In the genomic region with DNA sequence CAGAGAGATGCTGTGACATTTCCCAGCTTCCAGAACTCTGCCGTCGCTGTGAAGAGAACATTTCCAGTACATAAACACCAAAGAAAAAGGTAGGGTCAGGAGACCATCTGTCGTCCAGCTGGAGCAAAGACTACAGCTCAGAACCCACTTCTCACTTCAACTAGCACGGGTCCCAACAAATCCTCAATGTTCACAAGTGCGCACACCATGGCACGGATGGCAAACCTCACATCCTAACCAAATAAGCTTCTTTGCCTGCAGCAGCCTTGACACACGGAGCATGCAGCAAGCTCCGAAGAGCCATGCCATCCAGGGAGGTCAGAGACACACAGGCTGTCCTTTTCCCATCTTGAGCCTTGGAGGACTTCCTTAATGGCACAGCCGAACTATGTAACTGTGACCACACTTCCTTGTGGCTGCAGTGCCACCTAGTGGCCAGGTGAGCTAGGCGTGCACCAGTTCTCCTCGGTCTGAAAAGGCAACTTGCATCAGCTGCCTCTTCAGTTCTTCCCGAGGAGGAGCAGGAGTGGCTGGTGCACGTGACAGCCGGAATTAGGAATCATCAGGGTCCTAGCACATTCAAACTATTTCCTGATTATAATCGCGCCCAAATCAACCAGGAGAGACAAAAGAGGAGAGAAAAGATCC, we compare ENCODE assay signal across 8 mouse cellular contexts.
A peak's percentile ranks its signal among the peaks of the same experiment; 100 is the strongest.
DNase-seq lines count a peak whose midpoint lies in the region; ATAC-seq and TF ChIP-seq lines count a peak whose summit lies in the region.

No protein-coding gene starts in this region.

- DNase-seq in heart, adult 11 months: peak; percentile 90
- DNase-seq in embryonic facial prominence, embryonic 10.5 days (ENCODE audit: low spot score): peak; percentile 87
- DNase-seq in kidney, adult 2 months: peak; percentile 85
- DNase-seq in limb, embryonic 10.5 days (ENCODE audit: low spot score): peak; percentile 91
- peak; percentile 33 to 70 for DNase-seq in spleen, adult 18-20 months

- ATAC-seq in heart, embryonic 11.5 days (replicated peaks; ENCODE audit: insufficient number of reproducible peaks, low FRiP score, low TSS enrichment): no peak
- peak; percentile 99 for ATAC-seq in granulocyte monocyte progenitor cell, adult 5-6 weeks (replicated peaks; ENCODE audit: poor library complexity, severe bottlenecking)
- peak; percentile 93 for ATAC-seq in midbrain, embryonic 15.5 days (replicated peaks)

- no peaks in the 10 kb centered on the region for H3K36me3 ChIP-seq in heart, embryonic 11.5 days (ENCODE audit: control insufficient read depth, insufficient read depth, low read length)
- no peaks in the 10 kb centered on the region for H3K36me3 ChIP-seq in embryonic facial prominence, embryonic 10.5 days (replicated peaks)
- H3K36me3 ChIP-seq in kidney, adult 2 months (ENCODE audit: control insufficient read depth, insufficient read depth, low read length): no peaks in the 10 kb centered on the region
- H3K36me3 ChIP-seq in limb, embryonic 10.5 days: no peaks in the 10 kb centered on the region
- no peaks in the 10 kb centered on the region for H3K36me3 ChIP-seq in midbrain, embryonic 15.5 days (replicated peaks)

- no peaks in the 10 kb centered on the region for H3K9me3 ChIP-seq in heart, embryonic 11.5 days (replicated peaks; ENCODE audit: control insufficient read depth, low read length)
- no peaks in the 10 kb centered on the region for H3K9me3 ChIP-seq in embryonic facial prominence, embryonic 10.5 days
- H3K9me3 ChIP-seq in limb, embryonic 10.5 days (replicated peaks): no peaks in the 10 kb centered on the region
- H3K9me3 ChIP-seq in midbrain, embryonic 15.5 days: no peaks in the 10 kb centered on the region

- H3K27me3 ChIP-seq in heart, embryonic 11.5 days (ENCODE audit: control insufficient read depth, insufficient read depth, low read length): no peaks in the 10 kb centered on the region
- no peaks in the 10 kb centered on the region for H3K27me3 ChIP-seq in embryonic facial prominence, embryonic 10.5 days (replicated peaks; ENCODE audit: low read depth, poor library complexity, severe bottlenecking)
- H3K27me3 ChIP-seq in kidney, adult 2 months (replicated peaks; ENCODE audit: control insufficient read depth, insufficient read depth, low read length): no peaks in the 10 kb centered on the region
- H3K27me3 ChIP-seq in limb, embryonic 10.5 days (ENCODE audit: low read depth, poor library complexity, severe bottlenecking): 0 out of 2 replicates have a peak, but pooled peaks cover 6% of the 10 kb centered on the region
- H3K27me3 ChIP-seq in midbrain, embryonic 15.5 days (replicated peaks): no peaks in the 10 kb centered on the region

- TF ChIP-seq CTCF in kidney, adult 2 months (conservative IDR thresholded peaks at IDR 0.05; ENCODE audit: insufficient read depth, insufficient read length, low read depth, low read length): peak; percentile 99

- H3K4me3 ChIP-seq in heart, embryonic 11.5 days (ENCODE audit: low read depth, low read length): no peak overlapping the region
- no peak overlapping the region for H3K4me3 ChIP-seq in embryonic facial prominence, embryonic 10.5 days
- H3K4me3 ChIP-seq in kidney, adult 2 months (ENCODE audit: insufficient read depth, low read depth, low read length): no peak overlapping the region
- no peak overlapping the region for H3K4me3 ChIP-seq in limb, embryonic 10.5 days
- H3K4me3 ChIP-seq in midbrain, embryonic 15.5 days: no peak overlapping the region

- no peak overlapping the region for H3K4me2 ChIP-seq in heart, embryonic 11.5 days
- H3K4me2 ChIP-seq in midbrain, embryonic 15.5 days: no peak overlapping the region

- H3K4me1 ChIP-seq in heart, embryonic 11.5 days (ENCODE audit: control insufficient read depth, insufficient read depth, low read length): no peaks in the 10 kb centered on the region
- H3K4me1 ChIP-seq in embryonic facial prominence, embryonic 10.5 days: peaks cover 4% of the 10 kb centered on the region; the same call in 1 of the 2 replicates
- no peaks in the 10 kb centered on the region for H3K4me1 ChIP-seq in kidney, adult 2 months (ENCODE audit: control insufficient read depth, insufficient read depth, low read length)
- H3K4me1 ChIP-seq in limb, embryonic 10.5 days: no peaks in the 10 kb centered on the region
- no peaks in the 10 kb centered on the region for H3K4me1 ChIP-seq in midbrain, embryonic 15.5 days

- no peak overlapping the region for H3K27ac ChIP-seq in heart, embryonic 11.5 days (ENCODE audit: low read depth, low read length)
- no peak overlapping the region for H3K27ac ChIP-seq in embryonic facial prominence, embryonic 10.5 days (replicated peaks)
- no peak overlapping the region for H3K27ac ChIP-seq in kidney, adult 2 months (ENCODE audit: insufficient read depth, low read depth, low read length)
- H3K27ac ChIP-seq in limb, embryonic 10.5 days: no peak overlapping the region
- H3K27ac ChIP-seq in midbrain, embryonic 15.5 days: no peak overlapping the region

- no peak overlapping the region for H3K9ac ChIP-seq in heart, embryonic 11.5 days (ENCODE audit: low read depth, low read length)
- no peak overlapping the region for H3K9ac ChIP-seq in midbrain, embryonic 15.5 days

- WGBS in heart, embryonic 11.5 days (ENCODE audit: insufficient replicate concordance): 33% methylated on average over 16 of the region's 16 CpGs
- WGBS in embryonic facial prominence, embryonic 10.5 days: 33% methylated on average over 16 of the region's 16 CpGs
- WGBS in kidney, adult 2 months: 31% methylated on average over 16 of the region's 16 CpGs
- 36% methylated on average over 16 of the region's 16 CpGs for WGBS in limb, embryonic 10.5 days
- 39% methylated on average over 16 of the region's 16 CpGs for WGBS in midbrain, embryonic 15.5 days

- TF ChIP-seq POLR2A in kidney, adult 2 months (IDR thresholded peaks at IDR 0.05; ENCODE audit: low read depth, low read length): no peak
